Mouse (Mus musculus) liver, embryonic 14.5 days (tissue): Measurements from ENCODE around the gene Cyp3a16. TPM values are rescaled to one million over a fixed set of nuclear protein-coding genes. Genes with fewer than 3 reads are reported as not detected.
A peak's percentile ranks its signal among the peaks of the same experiment; 100 is the strongest.
"Not testable (repeated sequence)": the region's sequence is repeated elsewhere in the genome, so short reads cannot be mapped to it uniquely, and the experiment has no call there.

Experiments used
- ATAC-seq: fragments of 200-750 bp; cut with Nextera tagmentation; 2 replicates; pipeline ENCODE4 v1.8.0; 2017; ENCODE audit warnings: moderate number of reproducible peaks, mild to moderate bottlenecking, moderate library complexity; ENCODE audit not compliant: insufficient read depth
- DNase-seq, 3 experiments: peaks; one replicate each; pipeline ENCODE4 v3.0.0-alpha.2; 2012 to 2013; ENCODE audit warnings: low read depth in 3 of 3, low spot score in 3 of 3
- H3K27ac ChIP-seq: fragments of 300-500 bp; sonication (generic); 2 replicates; pipeline ENCODE4 v1.5.1; 2014; ENCODE audit warnings: moderate library complexity, mild to moderate bottlenecking, control low read depth, inconsistent platforms
- H3K27me3 ChIP-seq: fragments of 300-500 bp; sonication (generic); 2 replicates; pipeline ENCODE4 v1.6.1; 2014; ENCODE audit warnings: mild to moderate bottlenecking, low read length, moderate library complexity; ENCODE audit not compliant: control insufficient read depth, insufficient read depth
- H3K36me3 ChIP-seq: fragments of 300-500 bp; sonication (generic); replicated peaks from 2 replicates; pipeline ENCODE4 v1.6.1; 2014; ENCODE audit warnings: low read depth; ENCODE audit not compliant: control insufficient read depth, insufficient read depth
- H3K4me1 ChIP-seq, 2 experiments: fragments of 200-500 bp in 1 of 2; fragments of 300-500 bp in 1 of 2; sonication (generic) in 1 of 2; replicated peaks; 2 replicates each; pipeline ENCODE4 v1.6.1; 2012 to 2014; ENCODE audit warnings: antibody characterized with exemption in 1 of 2, inconsistent platforms in 1 of 2, low read length in 1 of 2; ENCODE audit not compliant: control insufficient read depth in 2 of 2, insufficient read depth in 2 of 2
- H3K4me2 ChIP-seq: fragments of 300-500 bp; sonication (generic); 2 replicates; pipeline ENCODE4 v1.6.1; 2014; ENCODE audit warnings: low read depth, mild to moderate bottlenecking, control low read depth, moderate library complexity
- H3K4me3 ChIP-seq, 2 experiments: fragments of 200-500 bp in 1 of 2; fragments of 300-500 bp in 1 of 2; sonication (generic) in 1 of 2; 2 replicates each; pipeline ENCODE4 v1.5.1; 2012 to 2014; ENCODE audit warnings: low read depth in 2 of 2, low read length in 2 of 2, mild to moderate bottlenecking in 2 of 2, control low read depth in 1 of 2, inconsistent platforms in 1 of 2, moderate library complexity in 1 of 2; ENCODE audit not compliant: insufficient read depth in 1 of 2
- H3K9ac ChIP-seq: fragments of 300-500 bp; sonication (generic); replicated peaks from 2 replicates; pipeline ENCODE4 v1.6.1; 2014; ENCODE audit warnings: mild to moderate bottlenecking, control low read depth, moderate library complexity
- H3K9me3 ChIP-seq: fragments of 300-500 bp; sonication (generic); 2 replicates; pipeline ENCODE4 v1.6.1; 2016; ENCODE audit warnings: low read length, mixed read lengths; ENCODE audit not compliant: control insufficient read depth
- CTCF ChIP-seq: IDR thresholded peaks from 2 replicates; pipeline ENCODE4 v1.5.1; 2016; ENCODE audit warnings: antibody characterized with exemption, low read depth, control low read depth
- EP300 ChIP-seq: IDR thresholded peaks from 2 replicates; pipeline ENCODE4 v1.6.1; 2016; ENCODE audit warnings: antibody characterized with exemption, low read depth
- WGBS: fragments of 180-500 bp; shearing (Covaris S2); extraction: QIAGEN DNeasy Blood & Tissue Kit; methylation state at CpG from one replicate; pipeline ENCODE4 v1.1.7; 2014; ENCODE audit not compliant: insufficient replicate concordance; 5-methylcytosine and 5-hydroxymethylcytosine counted together
- polyA plus RNA-seq, 2 experiments: library from polyadenylated mRNA; depleted of rRNA in 1 of 2; stranded (reverse) in 1 of 2; unstranded in 1 of 2; fragments of >200 nt; fragmentation: Nextera tagmentation in 1 of 2; extraction: Ambion mirVana in 1 of 2; gene quantifications; 2 replicates each; pipeline versions ENCODE4 v1.2.1 to v1.2.3; 2012 to 2014

Gene Cyp3a16
- polyA plus RNA-seq (2012; rRNA removed) (3.3 and 4.9 TPM in 2 replicates), polyA plus RNA-seq (2014; fragmentation: Nextera tagmentation; extraction: Ambion mirVana) (2.2 and 2.6 TPM in 2 replicates)

DNA sequence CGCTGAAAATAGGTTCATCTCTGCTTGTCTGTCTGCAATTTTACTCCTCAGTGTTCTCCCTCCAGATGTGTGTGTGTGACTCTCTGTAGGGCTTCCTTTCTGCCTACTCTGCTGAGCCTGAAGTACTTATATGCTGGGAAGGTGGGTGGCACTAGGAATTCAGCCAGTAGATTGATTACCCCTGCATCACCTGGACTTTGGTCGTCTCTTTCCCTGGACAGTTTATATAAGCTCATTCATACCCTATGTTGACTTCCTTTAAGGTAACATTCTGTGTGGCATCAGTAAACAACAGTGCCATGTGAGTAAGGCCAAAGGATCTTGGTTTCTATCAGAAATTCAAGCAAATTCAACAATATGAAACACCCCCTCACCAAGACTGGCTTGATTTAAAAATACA is at the start of gene Cyp3a16:
Gene Cyp3a16 (minus strand): TSS at position 101 of the 400 bp plus-strand sequence.
- DNase-seq, H3K4me3 ChIP-seq, H3K27me3 ChIP-seq, H3K9ac ChIP-seq, H3K36me3 ChIP-seq, H3K4me2 ChIP-seq, H3K9me3 ChIP-seq, H3K4me1 ChIP-seq, ATAC-seq, H3K27ac ChIP-seq: not testable (repeated sequence)
- WGBS = 40% methylated on average over 2 of the region's 2 CpGs

DNA sequence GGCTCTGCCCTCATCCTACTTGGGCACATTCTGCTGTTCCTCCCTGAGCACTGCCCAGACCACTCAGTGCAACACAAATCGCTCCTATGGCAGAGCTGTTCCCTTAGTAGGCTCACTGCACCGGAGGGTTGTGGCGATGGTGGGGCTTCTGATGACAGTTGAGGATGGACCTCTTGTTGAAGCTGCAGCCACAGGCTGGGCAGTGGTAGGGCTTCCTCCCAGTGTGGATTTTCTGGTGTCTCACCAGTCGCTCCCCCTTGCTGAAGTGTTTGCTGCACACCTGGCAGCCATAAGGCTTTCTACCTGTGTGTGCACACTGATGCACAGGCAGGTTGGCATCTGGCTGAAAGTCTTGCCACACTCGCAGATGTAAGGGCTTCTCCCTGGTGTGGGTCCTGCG is 20.8 kb upstream of the Cyp3a16 start:
- Histone ChIP-seq H3K27ac (no peak overlapping the region), H3K4me3 (no peak overlapping the region), H3K27me3 (no peaks in the 10 kb centered on the region), H3K4me1 (no peaks in the 10 kb centered on the region), H3K9ac (no peak overlapping the region), H3K36me3 (no peaks in the 10 kb centered on the region), H3K4me2 (no peak overlapping the region), H3K9me3 (no peaks in the 10 kb centered on the region)
- no CpG with 5 or more reads among the region's 6 CpGs for WGBS
- TF ChIP-seq EP300 (no peak), CTCF (no peak)
- ATAC-seq = no peak
- DNase-seq = no peak

DNA sequence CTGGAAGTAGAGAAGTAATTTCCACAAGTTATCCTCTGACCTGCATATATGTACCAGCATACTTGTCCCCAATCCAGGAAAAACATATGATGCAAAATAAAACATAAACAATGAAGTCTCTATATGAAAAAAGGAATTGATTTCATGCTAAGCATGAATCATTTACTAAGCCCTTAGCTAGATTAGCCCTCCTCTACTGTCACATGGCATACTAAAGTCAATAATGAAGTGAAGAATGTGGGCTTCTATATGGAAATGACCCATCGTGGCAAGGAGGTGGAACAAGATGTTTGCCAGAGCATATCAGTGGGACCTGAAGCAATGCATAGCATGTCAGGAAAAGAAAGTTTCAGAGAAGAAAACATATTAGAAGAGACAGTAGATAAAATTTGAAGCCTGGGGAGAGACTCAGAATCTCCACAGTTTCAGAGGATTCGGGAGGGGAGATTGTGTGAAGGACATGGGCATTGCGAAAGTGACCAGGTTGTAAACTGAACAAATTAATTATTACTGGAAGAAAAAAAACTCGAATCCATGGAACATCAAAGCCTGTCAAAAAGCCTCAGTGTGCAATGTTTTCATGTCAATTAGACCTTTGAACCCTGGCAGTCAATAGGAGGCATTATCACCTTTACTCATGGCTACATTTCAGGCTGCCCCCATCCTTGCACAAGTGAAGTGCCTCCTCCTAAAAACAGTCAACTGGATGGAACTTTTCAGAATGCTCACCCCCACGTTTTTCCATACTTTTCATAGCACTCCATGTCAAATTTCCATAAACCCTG is 5.0 kb downstream of the Cyp3a16 start:
- Histone ChIP-seq H3K4me3 (no peak overlapping the region), H3K27me3 (no peaks in the 10 kb centered on the region), H3K4me1 (no peaks in the 10 kb centered on the region), H3K36me3 (no peaks in the 10 kb centered on the region), H3K9me3 (no peaks in the 10 kb centered on the region), H3K27ac (no peak overlapping the region), H3K9ac (no peak overlapping the region), H3K4me2 (no peak overlapping the region)
- DNase-seq = peak in 1 of 3 experiments; percentile 9
- ATAC-seq = no peak
- 34% methylated on average over 5 of the region's 5 CpGs for WGBS
- TF ChIP-seq EP300 = no peak
- TF ChIP-seq CTCF = no peak

DNA sequence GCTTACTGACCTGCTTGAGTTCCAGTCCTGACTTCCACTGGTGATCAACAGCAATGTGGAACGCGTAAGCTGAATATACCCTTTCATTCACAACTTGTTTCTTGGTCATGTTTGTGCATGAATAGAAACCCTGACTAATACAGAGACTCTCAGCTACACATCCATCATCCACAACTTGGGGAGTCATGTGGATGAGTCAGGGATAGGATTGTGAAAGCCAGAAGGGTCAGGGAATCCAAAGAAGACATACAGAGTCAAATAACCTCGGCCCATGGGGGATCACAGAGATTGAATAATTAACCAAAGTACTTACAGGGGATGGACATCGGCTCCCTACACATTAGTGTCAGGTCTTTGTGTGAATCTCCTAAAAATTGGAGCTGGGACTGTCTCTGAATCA is 7.2 kb downstream of the Cyp3a16 start:
- no peak for TF ChIP-seq CTCF
- ATAC-seq = no peak

GRCm38 (mm10) chr5:145454389-145454788 is 15.1 kb downstream of the Cyp3a16 start:
- Histone ChIP-seq H3K9ac (no peak overlapping the region), H3K4me3 (no peak overlapping the region), H3K27ac (no peak overlapping the region), H3K4me2 (no peak overlapping the region), H3K36me3 (no peaks in the 10 kb centered on the region), H3K27me3 (no peaks in the 10 kb centered on the region), H3K9me3 (no peaks in the 10 kb centered on the region), H3K4me1 (no peaks in the 10 kb centered on the region)
- no peak for TF ChIP-seq CTCF
- TF ChIP-seq EP300 = no peak
- WGBS = 58% methylated on average over 4 of the region's 4 CpGs
- no peak for ATAC-seq
- DNase-seq = no peak

More for the DNA sequence above, 7.2 kb downstream of the Cyp3a16 start:
- H3K4me3 ChIP-seq = no peak overlapping the region
- DNase-seq = no peak
- 50% methylated on average over 4 of the region's 4 CpGs for WGBS
- no peak overlapping the region for H3K4me2 ChIP-seq
- H3K36me3 ChIP-seq = no peaks in the 10 kb centered on the region
- H3K9ac ChIP-seq = no peak overlapping the region
- H3K27me3 ChIP-seq = no peaks in the 10 kb centered on the region
- H3K9me3 ChIP-seq = no peaks in the 10 kb centered on the region
- H3K4me1 ChIP-seq = no peaks in the 10 kb centered on the region
- H3K27ac ChIP-seq = no peak overlapping the region
